Mouse (Mus musculus): ENCODE data around the gene Gm20517. TPM values are rescaled to one million over a fixed set of nuclear protein-coding genes. Genes with fewer than 3 reads are reported as not detected.
A peak's percentile ranks its signal among the peaks of the same experiment; 100 is the strongest.

Gm20517 gene
- polyA plus RNA-seq, 1 experiment: 1.3 TPM

GRCm38 (mm10) chr17:47594183-47594968 is 17.0 kb upstream of the Gm20517 start:
- Histone ChIP-seq H3K79me3 (ENCODE audit: low read depth) (peaks cover 24% of the 10 kb centered on the region), H3K4me3 (ENCODE audit: insufficient read depth, poor library complexity, severe bottlenecking) (peak overlapping the region; percentile 84), H3ac (ENCODE audit: control insufficient read depth, insufficient read length, low read depth) (peak overlapping the region; percentile 85), H3K79me2 (ENCODE audit: control insufficient read depth, insufficient read depth) (peaks cover 34% of the 10 kb centered on the region), H3K36me3 (ENCODE audit: control insufficient read depth, insufficient read depth) (peaks cover 23% of the 10 kb centered on the region), H3K27me3 (ENCODE audit: control insufficient read depth, insufficient read depth, insufficient read length) (no peaks in the 10 kb centered on the region)
- no peak for TF ChIP-seq USF1 (IDR thresholded peaks at IDR 0.05; ENCODE audit: low read depth)
- no peak for TF ChIP-seq MAX (IDR thresholded peaks at IDR 0.05)
- no peak for TF ChIP-seq FOSL1 (IDR thresholded peaks at IDR 0.05; ENCODE audit: insufficient read depth, low read length, poor library complexity, severe bottlenecking)
- TF ChIP-seq CEBPB (IDR thresholded peaks at IDR 0.05; ENCODE audit: low read depth): no peak
- TF ChIP-seq MYOG (IDR thresholded peaks at IDR 0.05; ENCODE audit: control insufficient read depth, extremely low read depth, insufficient read length): no peak
- TF ChIP-seq CTCF (IDR thresholded peaks at IDR 0.05; ENCODE audit: control insufficient read depth, insufficient read depth, insufficient read length): no peak
- TF ChIP-seq MYOD1 (IDR thresholded peaks at IDR 0.05; ENCODE audit: control insufficient read depth, insufficient read length, low read depth): no peak

GRCm38 (mm10) chr17:47594969-47595247 is 16.5 kb upstream of the Gm20517 start:
- H3K27me3 ChIP-seq (ENCODE audit: control insufficient read depth, insufficient read depth, insufficient read length): no peaks in the 10 kb centered on the region
- H3K36me3 ChIP-seq (ENCODE audit: control insufficient read depth, insufficient read depth): peaks cover 27% of the 10 kb centered on the region
- TF ChIP-seq USF1 (IDR thresholded peaks at IDR 0.05; ENCODE audit: low read depth): no peak
- TF ChIP-seq FOSL1 (IDR thresholded peaks at IDR 0.05; ENCODE audit: insufficient read depth, low read length, poor library complexity, severe bottlenecking): no peak
- TF ChIP-seq CTCF (IDR thresholded peaks at IDR 0.05; ENCODE audit: control insufficient read depth, insufficient read depth, insufficient read length): no peak
- TF ChIP-seq MYOG (IDR thresholded peaks at IDR 0.05; ENCODE audit: control insufficient read depth, extremely low read depth, insufficient read length): no peak
- TF ChIP-seq MAX (IDR thresholded peaks at IDR 0.05): no peak
- TF ChIP-seq MYOD1 (IDR thresholded peaks at IDR 0.05; ENCODE audit: control insufficient read depth, insufficient read length, low read depth): no peak
- TF ChIP-seq CEBPB (IDR thresholded peaks at IDR 0.05; ENCODE audit: low read depth): no peak
- H3K79me2 ChIP-seq (ENCODE audit: control insufficient read depth, insufficient read depth): peaks cover 34% of the 10 kb centered on the region
- peaks cover 24% of the 10 kb centered on the region for H3K79me3 ChIP-seq (ENCODE audit: low read depth)
- H3K4me3 ChIP-seq (ENCODE audit: insufficient read depth, poor library complexity, severe bottlenecking): peak overlapping the region; percentile 84
- H3ac ChIP-seq (ENCODE audit: control insufficient read depth, insufficient read length, low read depth): peak overlapping the region; percentile 64

- H3K79me2 ChIP-seq (ENCODE audit: control insufficient read depth, insufficient read depth): peaks cover 34% of the 10 kb centered on the region
- peaks cover 32% of the 10 kb centered on the region for H3K36me3 ChIP-seq (ENCODE audit: control insufficient read depth, insufficient read depth)
- H3K79me3 ChIP-seq (ENCODE audit: low read depth): peaks cover 24% of the 10 kb centered on the region
- peak overlapping the region; percentile 69 for H3ac ChIP-seq (ENCODE audit: control insufficient read depth, insufficient read length, low read depth)
- no peaks in the 10 kb centered on the region for H3K27me3 ChIP-seq (ENCODE audit: control insufficient read depth, insufficient read depth, insufficient read length)
- TF ChIP-seq MAX (IDR thresholded peaks at IDR 0.05) (no peak), CEBPB (IDR thresholded peaks at IDR 0.05; ENCODE audit: low read depth) (peak; percentile 28), MYOD1 (IDR thresholded peaks at IDR 0.05; ENCODE audit: control insufficient read depth, insufficient read length, low read depth) (peak; percentile 76), USF1 (IDR thresholded peaks at IDR 0.05; ENCODE audit: low read depth) (no peak)
- peak overlapping the region; percentile 84 for H3K4me3 ChIP-seq (ENCODE audit: insufficient read depth, poor library complexity, severe bottlenecking)
Observed at GRCm38 (mm10) chr17:47595248-47596161, 15.9 kb upstream of the Gm20517 start.

- Histone ChIP-seq H3ac (ENCODE audit: control insufficient read depth, insufficient read length, low read depth) (peak overlapping the region; percentile 69), H3K79me3 (ENCODE audit: low read depth) (peaks cover 24% of the 10 kb centered on the region), H3K36me3 (ENCODE audit: control insufficient read depth, insufficient read depth) (peaks cover 40% of the 10 kb centered on the region), H3K4me3 (ENCODE audit: insufficient read depth, poor library complexity, severe bottlenecking) (peak overlapping the region; percentile 2), H3K79me2 (ENCODE audit: control insufficient read depth, insufficient read depth) (peaks cover 34% of the 10 kb centered on the region), H3K27me3 (ENCODE audit: control insufficient read depth, insufficient read depth, insufficient read length) (no peaks in the 10 kb centered on the region)
- no peak for TF ChIP-seq MYOD1 (IDR thresholded peaks at IDR 0.05; ENCODE audit: control insufficient read depth, insufficient read length, low read depth)
Observed at GRCm38 (mm10) chr17:47596162-47596838, 15.1 kb upstream of the Gm20517 start.

GRCm38 (mm10) chr17:47596839-47597164 is 14.6 kb upstream of the Gm20517 start:
- H3K36me3 ChIP-seq (ENCODE audit: control insufficient read depth, insufficient read depth): peaks cover 45% of the 10 kb centered on the region

More at GRCm38 (mm10) chr17:47596839-47597164, 14.6 kb upstream of the Gm20517 start:
- TF ChIP-seq MYOD1 (IDR thresholded peaks at IDR 0.05; ENCODE audit: control insufficient read depth, insufficient read length, low read depth) (no peak), MAX (IDR thresholded peaks at IDR 0.05) (no peak)
- no peak overlapping the region for H3K4me3 ChIP-seq (ENCODE audit: insufficient read depth, poor library complexity, severe bottlenecking)
- no peaks in the 10 kb centered on the region for H3K27me3 ChIP-seq (ENCODE audit: control insufficient read depth, insufficient read depth, insufficient read length)
- H3ac ChIP-seq (ENCODE audit: control insufficient read depth, insufficient read length, low read depth): no peak overlapping the region
- H3K79me3 ChIP-seq (ENCODE audit: low read depth): peaks cover 24% of the 10 kb centered on the region
- H3K79me2 ChIP-seq (ENCODE audit: control insufficient read depth, insufficient read depth): peaks cover 34% of the 10 kb centered on the region

All from C2C12 (cell line).